Mouse (Mus musculus): Measurements from ENCODE around the gene Clcf1. TPM values are rescaled to one million over a fixed set of nuclear protein-coding genes. Genes with fewer than 3 reads are reported as not detected.

The Clcf1 gene
- polyA plus RNA-seq, 1 experiment from 2014 or later, result 6.8 TPM

- no peak overlapping the region for H3K4me3 ChIP-seq (replicated peaks)
- 44% methylated on average over 4 of the region's 4 CpGs for WGBS
- no peaks in the 10 kb centered on the region for H3K9me3 ChIP-seq (replicated peaks)
- no peaks in the 10 kb centered on the region for H3K36me3 ChIP-seq
- peak overlapping the region; percentile 69 for H3K27ac ChIP-seq
- ATAC-seq (replicated peaks; ENCODE audit: low FRiP score), result no peak
- H3K9ac ChIP-seq, result no peak overlapping the region
- peaks cover 53% of the 10 kb centered on the region for H3K4me1 ChIP-seq
- peaks cover 5% of the 10 kb centered on the region; the same call in 1 of the 2 replicates for H3K27me3 ChIP-seq
- peak overlapping the region; percentile 26 for H3K4me2 ChIP-seq
These were observed 2.0 kb upstream of the Clcf1 start for GRCm38 (mm10) chr19:4211891-4212588.

GRCm38 (mm10) chr19:4213524-4213974, 489 bp upstream of the Clcf1 start:
- H3K27me3 ChIP-seq, result peaks cover 5% of the 10 kb centered on the region; the same call in 1 of the 2 replicates
- H3K4me2 ChIP-seq, result peak overlapping the region; percentile 84
- peak overlapping the region; percentile 85 for H3K9ac ChIP-seq
- peak overlapping the region; percentile 66 for H3K4me3 ChIP-seq (replicated peaks)
- peaks cover 67% of the 10 kb centered on the region for H3K4me1 ChIP-seq
- peak; percentile 30 for ATAC-seq (replicated peaks; ENCODE audit: low FRiP score)
- H3K36me3 ChIP-seq, result no peaks in the 10 kb centered on the region
- H3K27ac ChIP-seq, result peak overlapping the region; percentile 94
- H3K9me3 ChIP-seq (replicated peaks), result no peaks in the 10 kb centered on the region
- WGBS, result 8% methylated on average over 9 of the region's 9 CpGs

GRCm38 (mm10) chr19:4214771-4215450, 873 bp downstream of the Clcf1 start:
- no peaks in the 10 kb centered on the region for H3K9me3 ChIP-seq (replicated peaks)
- peak overlapping the region; percentile 94 for H3K27ac ChIP-seq
- no peaks in the 10 kb centered on the region for H3K36me3 ChIP-seq
- H3K9ac ChIP-seq, result peak overlapping the region; percentile 85
- peak overlapping the region; percentile 84 for H3K4me2 ChIP-seq
- H3K4me3 ChIP-seq (replicated peaks), result peak overlapping the region; percentile 66
- ATAC-seq (replicated peaks; ENCODE audit: low FRiP score), result peak; percentile 50
- peaks cover 5% of the 10 kb centered on the region; the same call in 1 of the 2 replicates for H3K27me3 ChIP-seq
- under 1% methylated on average over 58 of the region's 81 CpGs for WGBS
- H3K4me1 ChIP-seq, result peaks cover 78% of the 10 kb centered on the region

- peak overlapping the region; percentile 66 for H3K4me3 ChIP-seq (replicated peaks)
- WGBS, result 1% methylated on average over 19 of the region's 21 CpGs
- peak overlapping the region; percentile 85 for H3K9ac ChIP-seq
- H3K9me3 ChIP-seq (replicated peaks), result no peaks in the 10 kb centered on the region
- peaks cover 83% of the 10 kb centered on the region for H3K4me1 ChIP-seq
- H3K27me3 ChIP-seq, result peaks cover 5% of the 10 kb centered on the region; the same call in 1 of the 2 replicates
- no peaks in the 10 kb centered on the region for H3K36me3 ChIP-seq
- no peak for ATAC-seq (replicated peaks; ENCODE audit: low FRiP score)
- H3K27ac ChIP-seq, result peak overlapping the region; percentile 94
- peak overlapping the region; percentile 84 for H3K4me2 ChIP-seq
These were observed 1.4 kb downstream of the Clcf1 start for GRCm38 (mm10) chr19:4215451-4215840.

GRCm38 (mm10) chr19:4216041-4216685, 2.1 kb downstream of the Clcf1 start:
- Histone ChIP-seq H3K36me3 (no peaks in the 10 kb centered on the region), H3K4me1 (peaks cover 86% of the 10 kb centered on the region), H3K27me3 (peaks cover 5% of the 10 kb centered on the region; the same call in 1 of the 2 replicates), H3K27ac (peak overlapping the region; percentile 73), H3K4me3 (replicated peaks) (peak overlapping the region; percentile 66), H3K9me3 (replicated peaks) (no peaks in the 10 kb centered on the region), H3K4me2 (peak overlapping the region; percentile 84), H3K9ac (0 out of 2 replicates have a peak overlapping the region, but pooled peaks have one; percentile 11)
- WGBS, result 16% methylated on average over 14 of the region's 14 CpGs
- no peak for ATAC-seq (replicated peaks; ENCODE audit: low FRiP score)

- no peaks in the 10 kb centered on the region for H3K9me3 ChIP-seq (replicated peaks)
- H3K36me3 ChIP-seq, result peaks cover 1% of the 10 kb centered on the region; the same call in 1 of the 2 replicates
- H3K27me3 ChIP-seq, result no peaks in the 10 kb centered on the region
- 0 out of 2 replicates have a peak overlapping the region, but pooled peaks have one; percentile 73 for H3K27ac ChIP-seq
- peak overlapping the region; percentile 84 for H3K4me2 ChIP-seq
- no peak for ATAC-seq (replicated peaks; ENCODE audit: low FRiP score)
- H3K4me3 ChIP-seq (replicated peaks), result no peak overlapping the region
- 11% methylated on average over 5 of the region's 5 CpGs for WGBS
- peaks cover 86% of the 10 kb centered on the region for H3K4me1 ChIP-seq
- H3K9ac ChIP-seq, result 0 out of 2 replicates have a peak overlapping the region, but pooled peaks have one; percentile 11
These were observed 3.1 kb downstream of the Clcf1 start for GRCm38 (mm10) chr19:4217140-4217539.

GRCm38 (mm10) chr19:4217855-4218254, 3.8 kb downstream of the Clcf1 start:
- Histone ChIP-seq H3K36me3 (peaks cover 7% of the 10 kb centered on the region; the same call in 1 of the 2 replicates), H3K4me2 (no peak overlapping the region), H3K4me3 (replicated peaks) (no peak overlapping the region), H3K9ac (no peak overlapping the region), H3K4me1 (peaks cover 86% of the 10 kb centered on the region), H3K27ac (no peak overlapping the region), H3K27me3 (no peaks in the 10 kb centered on the region), H3K9me3 (replicated peaks) (no peaks in the 10 kb centered on the region)
- ATAC-seq (replicated peaks; ENCODE audit: low FRiP score), result no peak
- WGBS, result 50% methylated on average over 3 of the region's 3 CpGs

GRCm38 (mm10) chr19:4218293-4218692, 4.3 kb downstream of the Clcf1 start:
- no peaks in the 10 kb centered on the region for H3K9me3 ChIP-seq (replicated peaks)
- H3K36me3 ChIP-seq, result peaks cover 11% of the 10 kb centered on the region; the same call in 1 of the 2 replicates
- no peak for ATAC-seq (replicated peaks; ENCODE audit: low FRiP score)
- H3K9ac ChIP-seq, result no peak overlapping the region
- H3K4me1 ChIP-seq, result peaks cover 85% of the 10 kb centered on the region
- WGBS, result 85% methylated on average over 11 of the region's 11 CpGs
- H3K4me3 ChIP-seq (replicated peaks), result no peak overlapping the region
- H3K27me3 ChIP-seq, result no peaks in the 10 kb centered on the region
- no peak overlapping the region for H3K4me2 ChIP-seq
- H3K27ac ChIP-seq, result no peak overlapping the region

- H3K4me3 ChIP-seq (replicated peaks), result no peak overlapping the region
- no peaks in the 10 kb centered on the region for H3K9me3 ChIP-seq (replicated peaks)
- H3K27ac ChIP-seq, result no peak overlapping the region
- WGBS, result 79% methylated on average over 1 of the region's 1 CpGs
- H3K36me3 ChIP-seq, result peaks cover 11% of the 10 kb centered on the region; the same call in 1 of the 2 replicates
- H3K4me1 ChIP-seq, result peaks cover 80% of the 10 kb centered on the region
- no peaks in the 10 kb centered on the region for H3K27me3 ChIP-seq
- H3K9ac ChIP-seq, result no peak overlapping the region
- H3K4me2 ChIP-seq, result no peak overlapping the region
- ATAC-seq (replicated peaks; ENCODE audit: low FRiP score), result no peak
These were observed 4.7 kb downstream of the Clcf1 start for GRCm38 (mm10) chr19:4218784-4219183.

- Histone ChIP-seq H3K27ac (peak overlapping the region; percentile 66; the same call in 1 of the 2 replicates), H3K27me3 (no peaks in the 10 kb centered on the region), H3K4me1 (peaks cover 76% of the 10 kb centered on the region), H3K36me3 (peaks cover 11% of the 10 kb centered on the region; the same call in 1 of the 2 replicates), H3K9me3 (replicated peaks) (no peaks in the 10 kb centered on the region), H3K9ac (no peak overlapping the region), H3K4me2 (no peak overlapping the region; the same call in 1 of the 2 replicates), H3K4me3 (replicated peaks) (no peak overlapping the region)
- no peak for ATAC-seq (replicated peaks; ENCODE audit: low FRiP score)
- WGBS, result 88% methylated on average over 6 of the region's 6 CpGs
These were observed 5.9 kb downstream of the Clcf1 start for GRCm38 (mm10) chr19:4219943-4220342.

- WGBS, result 53% methylated on average over 4 of the region's 4 CpGs
- Histone ChIP-seq H3K27ac (peak overlapping the region; percentile 66), H3K4me1 (peaks cover 73% of the 10 kb centered on the region), H3K4me3 (replicated peaks) (no peak overlapping the region), H3K9me3 (replicated peaks) (no peaks in the 10 kb centered on the region), H3K27me3 (no peaks in the 10 kb centered on the region), H3K4me2 (peak overlapping the region; percentile 38), H3K9ac (no peak overlapping the region), H3K36me3 (peaks cover 11% of the 10 kb centered on the region; the same call in 1 of the 2 replicates)
- ATAC-seq (replicated peaks; ENCODE audit: low FRiP score), result no peak
These were observed 6.4 kb downstream of the Clcf1 start for GRCm38 (mm10) chr19:4220416-4220815.

Measured in kidney, embryonic 15.5 days (tissue).